Mouse (Mus musculus) left cerebral cortex, adult 11 months (tissue): ENCODE data around the gene Cacna2d3.
A peak's percentile ranks its signal among the peaks of the same experiment; 100 is the strongest.

Source experiments
- DNase-seq: peaks from one replicate; pipeline ENCODE4 v3.0.0; 2022; ENCODE audit warnings: low spot score

Cacna2d3 gene

GRCm38 (mm10) chr14:29159803-29160202 is 561.9 kb downstream of the Cacna2d3 start:
- no peak for DNase-seq

- no peak for DNase-seq
These were observed 564.6 kb downstream of the Cacna2d3 start for GRCm38 (mm10) chr14:29157096-29157495.

GRCm38 (mm10) chr14:29144184-29144583 is 577.5 kb downstream of the Cacna2d3 start:
- DNase-seq = no peak

GRCm38 (mm10) chr14:29137614-29138013 is 584.0 kb downstream of the Cacna2d3 start:
- DNase-seq = no peak

- no peak for DNase-seq
These were observed 584.6 kb downstream of the Cacna2d3 start for GRCm38 (mm10) chr14:29137006-29137579.

GRCm38 (mm10) chr14:29134901-29135300 is 586.8 kb downstream of the Cacna2d3 start:
- no peak for DNase-seq

- no peak for DNase-seq
These were observed 591.2 kb downstream of the Cacna2d3 start for GRCm38 (mm10) chr14:29130511-29130910.

GRCm38 (mm10) chr14:29123886-29124285 is 597.8 kb downstream of the Cacna2d3 start:
- DNase-seq = no peak

GRCm38 (mm10) chr14:29122749-29123148 is 598.9 kb downstream of the Cacna2d3 start:
- no peak for DNase-seq

- no peak for DNase-seq
These were observed 607.7 kb downstream of the Cacna2d3 start for GRCm38 (mm10) chr14:29113852-29114450.

- no peak for DNase-seq
These were observed 610.0 kb downstream of the Cacna2d3 start for GRCm38 (mm10) chr14:29111666-29112065.

- DNase-seq = no peak
These were observed 611.1 kb downstream of the Cacna2d3 start for GRCm38 (mm10) chr14:29110351-29111091.

- no peak for DNase-seq
These were observed 614.2 kb downstream of the Cacna2d3 start for GRCm38 (mm10) chr14:29107464-29107863.

GRCm38 (mm10) chr14:29097776-29098175 is 623.9 kb downstream of the Cacna2d3 start:
- no peak for DNase-seq

- DNase-seq = no peak
These were observed 626.2 kb downstream of the Cacna2d3 start for GRCm38 (mm10) chr14:29095431-29095830.

- peak; percentile 51 for DNase-seq
These were observed 631.6 kb downstream of the Cacna2d3 start for GRCm38 (mm10) chr14:29090074-29090473.

GRCm38 (mm10) chr14:29086528-29086927 is 635.1 kb downstream of the Cacna2d3 start:
- DNase-seq = no peak

GRCm38 (mm10) chr14:29085493-29086159 is 636.0 kb downstream of the Cacna2d3 start:
- no peak for DNase-seq

- no peak for DNase-seq
These were observed 639.5 kb downstream of the Cacna2d3 start for GRCm38 (mm10) chr14:29082171-29082570.

GRCm38 (mm10) chr14:29080630-29081029 is 641.0 kb downstream of the Cacna2d3 start:
- no peak for DNase-seq

- no peak for DNase-seq
These were observed 641.4 kb downstream of the Cacna2d3 start for GRCm38 (mm10) chr14:29080228-29080627.

- DNase-seq = no peak
These were observed 644.2 kb downstream of the Cacna2d3 start for GRCm38 (mm10) chr14:29077418-29077817.

GRCm38 (mm10) chr14:29073747-29074146 is 647.9 kb downstream of the Cacna2d3 start:
- DNase-seq = no peak
